Mouse (Mus musculus): Measurements from ENCODE around the gene Hist1h2bj.

Gene Hist1h2bj

DNA sequence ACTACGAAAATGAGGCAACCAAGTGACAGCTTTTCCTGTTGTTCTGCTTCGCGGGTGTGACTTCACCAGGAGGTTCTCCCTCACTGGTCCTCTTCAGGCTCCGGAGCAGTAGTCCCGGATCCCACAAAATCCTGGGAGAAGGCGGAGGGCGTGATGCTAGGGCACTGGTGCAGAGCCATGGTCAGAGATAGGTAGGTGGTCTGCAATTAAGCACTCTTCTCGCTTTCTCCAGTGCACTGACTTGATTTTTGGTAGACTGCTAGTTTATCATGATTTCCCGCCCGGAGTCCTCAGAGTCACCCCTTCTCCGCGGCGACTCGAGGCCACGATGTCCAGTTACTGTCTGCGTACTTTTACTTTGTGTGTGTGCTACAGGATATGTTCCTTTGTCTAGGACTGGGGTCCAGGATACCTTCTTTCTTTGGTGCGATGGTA lies 28.6 kb upstream of the Hist1h2bj start:
- CTCF ChIA-PET = interaction anchor here (1.7 to 2.9 kb wide), 2 partner anchors 9 to 18 kb away, joined by 5 to 12 read pairs; no protein-coding TSS in a partner anchor

DNA sequence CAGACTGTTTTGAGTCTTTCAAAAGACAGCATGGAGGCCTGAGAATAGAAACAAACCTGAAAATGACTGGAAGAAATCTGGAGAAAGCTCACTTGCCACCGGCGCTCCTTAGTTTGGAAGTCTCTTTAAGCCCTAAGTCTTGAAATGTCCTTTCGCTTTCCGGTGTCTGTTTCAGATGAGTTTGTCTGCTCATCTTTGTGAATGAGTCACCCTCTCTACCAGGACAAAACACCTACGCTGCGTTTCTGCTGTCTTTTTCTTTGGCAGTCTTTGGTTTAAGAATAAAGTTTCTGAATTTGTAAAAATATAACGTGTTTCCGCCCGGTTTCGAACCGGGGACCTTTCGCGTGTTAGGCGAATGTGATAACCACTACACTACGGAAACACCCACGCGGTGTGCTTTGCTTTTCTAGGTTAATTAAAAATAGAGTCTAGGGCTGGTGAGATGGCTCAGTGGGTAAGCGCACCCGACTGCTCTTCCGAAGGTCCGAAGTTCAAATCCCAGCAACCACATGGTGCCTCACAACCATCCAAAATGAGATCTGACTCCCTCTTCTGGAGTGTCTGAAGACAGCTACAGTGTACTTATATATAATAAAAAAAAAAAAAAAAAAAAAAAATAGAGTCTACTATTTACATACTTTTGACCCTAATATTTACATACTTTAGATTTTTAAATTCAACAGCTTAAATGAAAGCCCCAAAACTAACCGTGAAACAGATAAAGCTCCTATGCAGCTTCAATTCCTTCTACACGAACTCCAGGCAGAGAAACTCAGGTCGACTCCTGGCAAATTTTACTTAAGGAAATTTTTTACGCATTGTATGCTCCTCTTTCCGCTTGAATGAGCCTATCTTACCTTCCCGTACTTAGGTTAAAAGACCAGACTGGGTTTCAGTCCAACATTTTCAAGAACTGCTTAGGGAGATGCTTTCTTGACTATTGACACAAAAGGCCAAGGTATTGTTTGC lies 27.2 kb upstream of the Hist1h2bj start:
- CTCF ChIA-PET = interaction anchor here (0.6 to 2.9 kb wide), 4 partner anchors 10 to 133 kb away, joined by 3 to 12 read pairs (median 4); no protein-coding TSS in a partner anchor

DNA sequence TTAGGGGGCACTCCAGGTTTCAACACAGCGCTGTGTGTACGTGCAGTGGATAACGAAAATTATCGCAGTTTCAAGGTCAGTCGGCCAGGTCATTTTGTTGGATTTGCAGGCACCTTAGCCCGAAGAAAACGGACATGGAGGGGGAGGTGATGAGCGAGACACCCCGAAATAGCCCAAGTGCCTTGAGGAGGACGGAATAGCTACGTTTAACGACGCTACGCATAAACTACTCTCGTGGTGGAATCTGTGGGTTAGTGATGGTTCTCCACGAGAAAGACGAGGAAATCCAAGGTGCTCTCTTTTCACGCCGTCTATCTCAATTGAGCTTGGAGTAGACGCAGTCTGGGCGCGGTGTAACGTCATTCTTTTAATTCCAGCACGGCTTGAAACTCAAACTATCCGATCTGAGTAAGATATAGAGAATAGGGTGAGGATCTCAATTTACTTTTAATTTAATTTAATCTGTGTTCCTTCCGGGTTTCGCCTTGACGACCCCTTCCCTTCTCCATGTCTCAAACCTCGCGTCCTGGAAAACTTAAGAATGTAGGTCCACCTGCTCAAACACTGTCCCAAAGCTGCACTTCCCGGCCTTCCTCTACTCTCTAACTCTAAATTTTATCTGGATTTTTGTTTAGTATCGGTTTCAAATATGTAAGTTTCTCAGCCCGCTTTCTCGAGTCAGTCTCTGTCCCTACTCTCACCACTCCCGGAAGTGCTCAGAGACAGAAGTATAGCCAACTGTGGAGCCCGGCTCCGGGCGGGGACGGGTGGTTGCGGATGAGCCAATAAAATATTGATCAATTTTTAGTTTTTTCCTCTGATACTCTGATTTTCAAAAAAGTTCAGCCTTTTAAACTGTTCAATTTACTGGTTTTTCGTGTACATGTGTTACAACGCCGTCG lies 22.8 kb upstream of the Hist1h2bj start:
- CTCF ChIA-PET = interaction anchor here (0.6 to 1.4 kb wide), 2 partner anchors 10 to 14 kb away, joined by 4 to 6 read pairs; no protein-coding TSS in a partner anchor

DNA sequence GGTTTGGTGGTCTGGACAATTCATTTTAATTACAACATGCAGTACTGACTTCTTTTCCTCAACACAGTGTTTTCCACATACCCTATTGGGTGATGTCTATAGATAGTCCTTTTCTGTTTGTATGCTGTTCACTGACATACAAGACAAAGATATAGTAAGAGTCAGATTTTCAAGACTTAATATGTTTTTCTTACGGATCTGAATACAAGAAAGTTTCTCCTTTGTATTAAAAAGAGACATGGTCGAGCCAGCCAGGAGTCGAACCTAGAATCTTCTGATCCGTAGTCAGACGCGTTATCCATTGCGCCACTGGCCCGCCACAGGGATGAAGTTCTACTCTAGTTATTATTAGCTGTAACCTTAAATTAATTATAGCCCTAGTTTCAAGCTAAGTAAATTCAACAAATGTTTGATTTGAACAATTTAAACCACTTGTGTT lies 22.1 kb upstream of the Hist1h2bj start:
- CTCF ChIA-PET = interaction anchor here (1.6 kb wide), 1 partner anchor 47 kb away, joined by 6 read pairs; no protein-coding TSS in a partner anchor

DNA sequence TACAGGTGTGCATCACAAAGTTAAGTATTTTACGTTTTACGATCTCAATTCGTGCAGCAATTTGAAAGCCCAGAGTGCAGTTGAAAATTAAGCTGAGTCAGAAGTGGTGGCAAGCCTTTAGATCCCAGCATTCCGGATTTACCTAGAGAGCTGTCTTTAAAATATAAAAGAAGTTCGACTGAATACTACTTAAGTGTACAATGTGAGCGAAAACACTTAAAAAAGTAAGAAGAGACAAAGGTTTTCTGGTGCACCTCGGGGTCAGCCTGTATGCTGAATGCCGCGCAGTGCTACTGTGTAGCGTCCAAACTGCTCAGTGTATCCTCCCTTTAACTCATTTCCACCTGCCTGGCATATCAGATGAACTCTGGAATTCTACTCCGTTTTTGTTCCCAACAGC lies 21.4 kb upstream of the Hist1h2bj start:
- CTCF ChIA-PET = interaction anchor here (1.6 kb wide), 1 partner anchor 48 kb away, joined by 6 read pairs; no protein-coding TSS in a partner anchor

DNA sequence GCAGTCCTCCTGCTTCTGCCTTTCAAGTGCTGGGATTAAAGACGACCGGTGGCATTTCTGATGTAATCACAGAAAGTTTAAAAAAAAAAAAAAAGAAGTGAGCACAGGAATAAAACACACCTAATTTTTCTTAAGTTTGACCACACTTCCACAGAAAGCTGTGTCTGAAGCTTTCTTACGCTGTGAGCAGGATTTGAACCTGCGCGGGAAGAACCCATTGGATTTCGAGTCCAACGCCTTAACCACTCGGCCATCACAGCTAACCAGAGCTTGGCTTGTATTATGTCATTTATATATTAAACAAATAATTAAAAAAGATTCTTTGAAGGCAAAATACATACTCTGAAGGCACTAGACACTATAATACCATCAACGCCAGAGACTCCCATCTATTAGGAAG lies 20.8 kb upstream of the Hist1h2bj start:
- CTCF ChIA-PET = interaction anchor here (0.7 to 1.6 kb wide), 3 partner anchors 16 to 678 kb away, joined by 4 to 7 read pairs (median 6); no protein-coding TSS in a partner anchor

DNA sequence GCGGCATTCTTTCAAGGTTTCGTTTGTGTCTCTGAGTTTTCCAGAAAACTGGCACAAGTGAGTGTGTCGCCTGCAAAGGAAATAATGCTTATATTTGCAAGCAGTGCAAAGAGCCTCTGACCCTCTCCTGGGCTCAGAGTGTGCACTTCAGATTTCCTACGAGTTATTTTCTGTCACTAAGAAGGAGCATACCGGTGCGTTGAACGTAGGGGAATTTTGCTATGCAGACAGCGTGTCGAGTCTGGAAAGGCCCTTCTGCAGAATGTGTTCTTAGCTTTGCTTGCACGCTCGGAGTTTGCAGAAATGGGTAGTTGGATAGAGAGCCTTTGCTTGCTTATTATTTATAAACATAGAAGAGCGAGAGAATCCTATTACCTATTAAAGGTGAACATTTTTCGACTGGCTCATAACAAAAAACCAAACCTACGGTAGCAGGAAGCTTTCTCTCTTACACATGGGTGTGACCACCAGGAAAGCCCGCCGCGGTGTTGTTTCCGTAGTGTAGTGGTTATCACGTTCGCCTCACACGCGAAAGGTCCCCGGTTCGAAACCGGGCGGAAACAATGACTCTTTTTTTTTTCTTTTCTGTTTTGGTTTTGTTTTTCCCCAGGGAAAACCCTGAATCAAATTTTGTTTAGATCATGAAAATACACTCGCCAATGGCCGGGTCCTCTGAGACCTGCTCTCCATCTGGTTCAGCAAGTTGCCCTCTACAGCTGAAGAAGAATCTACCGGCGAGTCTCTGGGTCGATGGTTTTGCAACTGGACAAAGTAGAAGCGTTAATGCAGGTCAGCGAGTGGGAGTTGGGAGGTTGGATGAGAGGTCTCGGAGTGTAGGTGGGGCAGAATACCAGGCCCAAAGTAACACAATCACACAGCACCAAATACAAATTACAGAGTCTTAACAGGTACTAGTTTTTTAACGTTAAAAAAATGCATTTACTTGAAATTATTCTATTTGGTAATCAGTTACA lies 16.7 kb upstream of the Hist1h2bj start:
- CTCF ChIA-PET = interaction anchor here (1.0 kb wide), 1 partner anchor 8 kb away, joined by 4 read pairs; no protein-coding TSS in a partner anchor

DNA sequence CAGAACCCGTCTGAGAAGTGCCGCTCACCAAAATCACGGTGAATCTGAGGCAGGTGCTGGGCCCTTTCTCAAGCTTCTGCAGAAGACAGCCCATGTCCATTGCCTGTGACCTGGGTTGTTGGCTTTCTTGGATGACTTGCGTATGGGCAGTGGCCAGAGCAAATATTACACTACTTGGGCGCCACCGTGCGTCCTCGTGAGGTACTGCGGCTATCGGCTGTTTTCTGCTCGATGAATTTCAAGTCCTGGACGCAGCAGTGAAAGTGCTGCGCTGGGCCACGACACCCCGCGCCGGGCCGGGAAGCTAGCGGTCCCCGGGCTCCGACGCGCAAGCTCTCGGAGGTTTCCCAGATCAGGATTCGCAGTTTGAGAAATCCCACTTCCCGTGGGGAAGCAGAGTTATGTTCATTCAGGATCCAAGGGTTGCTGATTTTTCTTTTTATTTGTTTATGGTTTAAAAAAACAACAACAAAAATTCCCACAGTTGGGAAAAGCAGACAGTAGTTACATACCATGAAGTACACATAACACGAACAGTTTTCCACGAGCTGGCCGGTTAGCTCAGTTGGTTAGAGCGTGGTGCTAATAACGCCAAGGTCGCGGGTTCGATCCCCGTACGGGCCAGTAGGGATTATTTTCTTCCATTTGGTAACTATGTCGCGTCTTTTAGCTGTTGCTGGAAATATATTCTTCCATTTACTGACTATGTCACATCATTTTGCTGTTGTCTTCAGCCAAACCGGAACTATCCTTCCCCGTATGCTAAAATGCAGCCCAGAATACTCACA lies 14.1 kb upstream of the Hist1h2bj start:
- CTCF ChIA-PET = interaction anchor here (0.6 to 2.0 kb wide), 6 partner anchors 11 to 1403 kb away, joined by 3 to 10 read pairs (median 4); no protein-coding TSS in a partner anchor

DNA sequence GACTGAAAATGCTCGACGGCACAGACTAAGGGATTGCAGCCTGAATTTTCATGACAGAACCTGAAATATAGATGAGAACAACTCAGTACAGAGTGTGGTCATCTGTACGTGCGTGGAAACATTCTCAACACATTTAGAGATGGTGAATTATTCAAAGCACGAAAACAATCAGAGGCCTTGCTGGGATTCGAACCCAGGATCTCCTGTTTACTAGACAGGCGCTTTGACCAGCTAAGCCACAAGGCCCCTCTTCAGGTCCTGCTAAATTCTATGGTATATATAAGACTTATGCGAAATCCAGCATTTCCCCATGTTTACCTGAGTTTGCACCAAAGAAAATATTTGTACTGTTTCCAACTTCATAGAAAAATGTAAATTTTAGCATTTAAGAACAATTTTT lies 13.1 kb upstream of the Hist1h2bj start:
- CTCF ChIA-PET = interaction anchor here (0.5 to 2.0 kb wide), 3 partner anchors 10 to 312 kb away, joined by 3 to 10 read pairs (median 4); no protein-coding TSS in a partner anchor

DNA sequence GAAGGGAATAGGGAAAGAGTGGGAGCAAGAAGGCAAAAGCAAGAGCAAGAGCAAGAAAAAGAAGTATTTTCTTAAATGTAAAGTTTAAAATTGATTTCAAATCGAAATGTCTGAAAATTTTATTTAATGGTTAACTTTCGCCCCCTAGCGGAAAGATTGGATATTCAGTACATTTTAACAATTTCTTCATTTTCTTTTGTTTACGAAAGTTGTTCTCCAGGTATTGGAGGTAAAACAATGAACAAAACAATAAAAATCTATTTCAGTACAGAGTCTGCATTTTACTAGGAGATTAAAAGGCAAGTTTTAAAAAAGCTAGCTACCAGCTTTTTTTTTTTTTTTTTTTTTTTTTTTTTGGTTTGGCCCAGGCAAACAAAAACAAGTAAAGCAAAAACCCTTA lies 12.5 kb upstream of the Hist1h2bj start:
- CTCF ChIA-PET = interaction anchor here (0.5 to 1.1 kb wide), 6 partner anchors 9 to 1556 kb away, joined by 3 to 17 read pairs (median 4); partner anchors contain the start of gene Hist1h4k

DNA sequence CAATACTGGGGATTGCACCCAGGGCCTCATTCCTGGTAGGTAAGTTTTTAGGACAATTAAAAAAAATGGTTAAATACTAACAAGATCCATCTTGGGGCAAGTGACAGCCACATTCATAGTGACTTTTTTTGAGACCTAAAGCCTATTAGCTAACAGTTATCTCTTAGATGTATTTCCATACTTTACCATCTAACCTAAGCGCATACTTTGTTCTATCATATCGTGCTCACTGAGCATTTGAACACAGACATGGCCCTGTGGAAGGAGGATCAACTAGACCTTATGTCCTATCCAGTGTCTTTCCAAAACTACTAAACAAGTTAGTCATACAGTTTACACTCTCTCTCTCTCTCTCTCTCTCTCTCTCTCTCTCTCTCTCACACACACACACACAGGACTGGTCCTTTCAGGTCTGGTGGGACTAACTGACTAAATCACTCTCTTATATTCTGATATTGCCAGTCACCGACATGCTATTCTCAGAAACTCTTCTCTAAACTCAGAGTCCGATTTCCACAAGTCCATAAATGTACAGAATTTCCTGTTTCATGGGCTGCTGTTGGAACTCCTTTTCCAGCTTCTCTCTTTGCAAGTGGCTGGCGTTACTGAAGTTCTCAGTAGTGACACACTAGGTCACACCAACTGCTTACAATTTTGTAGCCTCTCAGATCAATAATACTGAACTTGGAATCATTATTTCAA lies 9.1 kb upstream of the Hist1h2bj start:
- CTCF ChIA-PET = interaction anchor here (0.7 kb wide), 2 partner anchors 60 to 1401 kb away, joined by 4 to 11 read pairs; no protein-coding TSS in a partner anchor

DNA sequence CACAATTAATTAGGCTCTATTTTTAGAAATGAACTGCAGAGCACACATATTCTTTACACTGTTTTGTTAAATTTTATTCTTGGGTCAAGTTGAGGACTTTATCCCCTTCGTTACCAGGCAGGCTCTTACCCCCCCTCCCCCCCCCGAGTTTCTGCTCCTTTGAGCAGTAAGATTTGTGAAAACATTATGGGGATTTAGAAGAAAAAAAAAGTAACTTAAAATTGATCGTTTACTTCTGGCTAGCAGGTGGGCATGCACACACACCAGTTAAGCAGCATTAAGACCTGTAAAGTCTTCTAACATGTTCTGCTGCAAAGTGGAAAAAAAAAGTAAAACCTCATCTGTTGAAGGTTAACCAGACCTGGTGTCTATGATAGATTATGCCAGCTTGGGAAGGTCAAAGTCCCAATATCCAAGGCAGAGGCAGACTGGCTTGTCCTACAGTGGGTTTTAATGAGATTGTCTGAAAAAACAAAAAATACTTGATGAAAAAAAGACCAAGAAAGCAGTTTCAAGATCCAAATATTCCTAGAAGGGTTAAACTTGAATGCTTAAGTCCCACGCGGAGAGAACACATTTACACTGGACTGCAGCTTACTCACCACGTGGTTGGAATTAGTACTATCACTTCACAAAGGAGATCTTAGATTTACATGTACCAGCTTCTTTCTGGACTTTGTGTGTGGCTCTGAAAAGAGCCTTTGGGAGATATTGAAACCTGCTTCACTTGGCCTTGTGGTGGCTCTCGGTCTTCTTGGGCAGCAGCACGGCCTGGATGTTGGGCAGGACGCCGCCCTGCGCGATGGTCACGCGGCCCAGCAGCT lies 8.4 kb upstream of the Hist1h2bj start:
- CTCF ChIA-PET = no interaction called here

DNA sequence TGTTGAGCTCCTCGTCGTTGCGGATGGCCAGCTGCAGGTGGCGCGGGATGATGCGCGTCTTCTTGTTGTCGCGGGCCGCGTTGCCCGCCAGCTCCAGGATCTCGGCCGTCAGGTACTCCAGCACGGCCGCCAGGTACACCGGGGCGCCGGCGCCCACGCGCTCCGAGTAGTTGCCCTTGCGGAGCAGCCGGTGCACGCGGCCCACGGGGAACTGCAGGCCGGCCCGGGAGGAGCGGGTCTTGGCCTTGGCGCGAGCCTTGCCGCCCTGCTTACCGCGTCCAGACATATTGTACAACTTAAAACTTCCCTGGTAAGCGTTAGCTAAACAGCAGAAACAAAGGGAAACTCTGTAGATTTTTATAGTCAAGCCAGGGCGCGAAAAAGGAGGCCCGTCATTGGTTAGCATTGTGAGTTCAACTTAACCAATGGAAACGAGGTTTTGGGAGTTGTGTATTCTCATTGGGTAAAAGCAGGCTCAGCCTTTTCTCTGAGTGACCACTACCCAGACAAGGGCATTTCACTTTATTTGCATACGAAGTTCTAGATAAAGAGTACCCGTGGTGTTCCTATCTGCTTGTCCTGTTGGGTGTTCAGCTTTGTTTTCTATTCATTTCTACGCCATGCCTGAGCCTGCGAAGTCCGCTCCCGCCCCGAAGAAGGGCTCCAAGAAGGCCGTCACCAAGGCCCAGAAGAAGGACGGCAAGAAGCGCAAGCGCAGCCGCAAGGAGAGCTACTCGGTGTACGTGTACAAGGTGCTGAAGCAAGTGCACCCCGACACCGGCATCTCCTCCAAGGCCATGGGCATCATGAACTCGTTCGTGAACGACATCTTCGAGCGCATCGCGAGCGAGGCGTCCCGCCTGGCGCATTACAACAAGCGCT lies 7.5 kb upstream of the Hist1h2bj start, which contains the start of the genes Hist1h2ah and Hist1h2bk:
Gene Hist1h2ah, minus strand, starts transcription at position 302 of the 882 bp plus-strand sequence.
Gene Hist1h2bk, plus strand, starts transcription at position 604 of the 882 bp plus-strand sequence.
- CTCF ChIA-PET = interaction anchor here (0.5 kb wide), 1 partner anchor 8 kb away, joined by 3 read pairs; the partner anchor contains the start of gene Hist1h2bj

DNA sequence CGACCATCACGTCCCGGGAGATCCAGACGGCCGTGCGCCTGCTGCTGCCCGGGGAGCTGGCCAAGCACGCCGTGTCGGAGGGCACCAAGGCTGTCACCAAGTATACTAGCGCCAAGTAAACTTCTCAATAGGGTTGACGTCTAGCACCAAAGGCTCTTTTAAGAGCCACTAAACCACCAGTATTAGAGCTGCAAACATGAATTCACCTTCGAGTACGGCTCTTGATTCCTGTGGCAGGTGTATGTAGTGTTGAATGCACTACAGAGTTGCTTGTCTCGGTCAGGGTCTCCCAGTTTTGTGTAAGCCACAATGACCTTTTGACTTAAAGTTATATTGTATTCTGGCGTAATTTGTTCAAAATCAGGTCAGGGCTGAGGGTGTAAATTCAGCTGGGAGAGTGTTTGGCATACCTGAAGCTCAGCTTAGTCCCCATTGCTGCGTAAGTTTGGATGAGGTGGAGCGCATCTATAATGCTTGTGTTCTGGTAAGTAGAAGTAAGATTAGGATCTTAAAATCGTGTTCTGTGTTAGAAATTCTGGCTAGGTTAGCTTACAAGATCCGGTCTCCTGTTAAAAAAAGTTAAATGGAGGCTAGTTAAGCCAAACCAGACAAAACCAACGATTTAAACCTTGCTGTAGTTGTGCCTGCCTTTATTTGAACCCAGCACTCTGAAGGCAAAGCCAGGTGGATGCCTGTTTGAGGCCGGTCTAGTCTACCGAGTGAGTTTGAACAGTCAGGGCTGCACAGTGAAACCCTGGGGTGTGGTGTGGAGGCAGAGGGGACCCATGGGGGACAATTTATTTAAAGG lies 6.7 kb upstream of the Hist1h2bj start:
- CTCF ChIA-PET = interaction anchor here (0.6 kb wide), 1 partner anchor 57 kb away, joined by 3 read pairs; no protein-coding TSS in a partner anchor

DNA sequence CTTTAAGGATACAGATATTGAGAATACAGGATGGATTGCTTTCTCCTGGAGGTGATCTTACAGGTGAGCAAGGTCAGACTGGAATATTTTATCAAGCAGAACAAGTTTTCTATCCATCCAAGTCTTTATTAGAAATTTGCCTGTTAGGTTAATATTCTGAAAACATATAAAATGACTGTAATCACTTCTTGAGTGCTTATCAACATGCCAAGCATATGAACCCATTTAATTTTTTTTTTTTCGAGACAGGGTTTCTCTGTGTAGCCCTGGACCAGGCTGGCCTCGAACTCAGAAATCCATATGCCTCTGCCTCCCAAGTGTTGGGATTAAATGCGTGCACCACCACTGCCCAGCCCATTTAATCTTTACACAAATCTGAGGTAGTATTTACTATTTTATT lies 6.0 kb upstream of the Hist1h2bj start:
- CTCF ChIA-PET = interaction anchor here (0.6 kb wide), 2 partner anchors 58 to 346 kb away, joined by 3 to 4 read pairs; no protein-coding TSS in a partner anchor

Measured in spleen, embryonic (tissue).